Mouse (Mus musculus): ENCODE data around the gene Tmem106a.
"Not testable (repeated sequence)": the region's sequence is repeated elsewhere in the genome, so short reads cannot be mapped to it uniquely, and the experiment has no call there.

Gene Tmem106a

DNA sequence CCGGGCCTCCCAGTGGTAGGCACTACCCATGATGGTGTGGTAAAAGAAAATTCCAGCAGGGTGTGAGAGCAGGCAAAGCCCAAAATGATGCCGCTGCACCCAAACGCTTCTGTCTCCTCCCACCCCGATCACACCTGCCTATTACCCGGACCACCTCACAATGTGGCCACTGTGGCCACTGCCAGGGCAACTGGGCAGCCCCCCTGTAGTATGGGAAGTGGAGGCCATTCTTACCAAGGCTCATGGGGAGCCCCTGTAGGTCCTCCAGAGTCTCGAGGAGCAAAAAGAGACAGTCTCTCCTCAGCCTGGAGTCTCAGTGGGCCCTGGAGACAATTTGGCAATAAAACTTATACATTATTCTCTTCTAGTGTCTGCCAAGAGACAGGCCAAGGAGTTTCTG is 17.1 kb downstream of the Tmem106a start, which contains the start of gene Gm11634:
TSS of gene Gm11634 (minus strand) at position 101 of the 400 bp plus-strand sequence.
- no peak for DNase-seq (ENCODE audit: low read depth, low spot score)

DNA sequence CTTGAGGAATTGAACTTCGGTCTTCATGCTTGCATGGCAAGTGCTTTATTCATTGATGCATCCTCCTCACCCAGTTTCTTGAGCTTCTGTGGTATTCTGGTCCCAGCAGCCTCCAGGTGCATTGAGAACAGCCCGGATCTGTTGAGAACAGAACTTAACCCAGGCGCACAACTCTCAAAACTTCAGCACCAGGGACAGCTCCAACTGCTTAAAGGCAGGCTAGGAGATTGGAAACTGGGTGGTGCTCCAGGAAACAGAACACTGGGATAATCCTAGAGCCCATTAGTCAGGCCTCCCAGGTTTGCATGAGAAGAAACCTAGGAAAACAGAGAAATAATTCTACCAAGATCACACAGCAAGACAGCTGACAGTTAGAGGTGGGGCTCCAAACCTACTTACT is 20.4 kb downstream of the Tmem106a start:
- DNase-seq (ENCODE audit: low read depth, low spot score), result peak; percentile 86

DNA sequence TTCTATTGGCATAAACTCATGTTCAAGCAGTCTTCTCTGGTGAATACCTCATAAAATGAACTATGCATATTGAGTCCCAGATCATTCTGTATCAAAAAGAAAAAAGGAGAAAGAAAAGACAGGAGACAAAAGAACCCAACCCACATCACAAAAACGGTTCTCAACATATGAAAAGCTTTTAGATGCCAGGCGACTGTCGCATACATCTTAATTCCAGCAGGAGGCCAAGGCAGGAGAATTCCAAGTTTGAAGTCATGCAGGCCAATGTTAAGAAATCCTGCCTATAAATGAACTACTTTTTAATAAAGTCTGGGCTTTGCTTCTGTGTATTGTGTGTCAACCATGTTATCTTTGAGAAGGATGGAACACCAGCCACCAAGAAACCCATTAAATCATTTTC is 22.1 kb downstream of the Tmem106a start:
- peak; percentile 30 for DNase-seq (ENCODE audit: low read depth, low spot score)

DNA sequence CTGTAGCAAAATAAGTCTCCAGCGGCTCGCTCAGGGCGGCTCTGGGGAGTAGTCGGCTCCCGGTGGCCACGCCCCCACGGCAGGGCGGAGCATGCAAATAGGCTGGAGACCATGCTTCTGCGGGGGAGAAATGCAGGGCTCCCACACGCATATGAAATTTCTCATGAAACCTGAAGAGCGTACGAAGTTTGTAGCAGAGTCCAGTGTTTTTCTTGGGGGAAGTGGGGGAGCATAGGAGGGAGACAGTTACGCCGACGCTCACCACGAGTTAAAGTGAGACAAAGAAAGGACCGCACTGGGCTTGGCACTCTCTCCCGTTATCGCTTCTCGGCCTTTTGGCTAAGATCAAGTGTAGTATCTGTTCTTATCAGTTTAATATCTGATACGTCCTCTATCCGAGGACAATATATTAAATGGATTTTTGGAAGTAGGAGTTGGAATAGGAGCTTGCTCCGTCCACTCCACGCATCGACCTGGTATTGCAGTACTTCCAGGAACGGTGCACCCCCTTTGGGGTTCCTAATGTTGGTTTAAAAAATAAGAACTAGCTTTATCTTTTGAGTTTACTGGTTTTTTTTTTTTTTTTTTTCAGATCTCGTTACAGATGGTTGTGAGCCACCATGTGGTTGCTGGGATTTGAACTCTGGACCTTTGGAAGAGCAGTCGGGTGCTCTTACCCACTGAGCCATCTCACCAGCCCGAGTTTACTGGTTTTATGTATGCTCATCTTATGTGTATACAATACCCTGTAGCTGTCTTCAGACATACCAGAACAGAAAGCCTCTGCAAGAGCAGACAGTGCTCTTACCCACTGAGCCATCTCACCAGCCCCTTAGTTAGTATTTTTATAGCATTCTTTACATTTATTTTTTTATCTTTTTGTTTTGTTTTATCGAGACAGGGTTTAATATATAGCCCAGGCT is 22.8 kb downstream of the Tmem106a start:
- peak; percentile 65 for DNase-seq (ENCODE audit: low read depth, low spot score)

DNA sequence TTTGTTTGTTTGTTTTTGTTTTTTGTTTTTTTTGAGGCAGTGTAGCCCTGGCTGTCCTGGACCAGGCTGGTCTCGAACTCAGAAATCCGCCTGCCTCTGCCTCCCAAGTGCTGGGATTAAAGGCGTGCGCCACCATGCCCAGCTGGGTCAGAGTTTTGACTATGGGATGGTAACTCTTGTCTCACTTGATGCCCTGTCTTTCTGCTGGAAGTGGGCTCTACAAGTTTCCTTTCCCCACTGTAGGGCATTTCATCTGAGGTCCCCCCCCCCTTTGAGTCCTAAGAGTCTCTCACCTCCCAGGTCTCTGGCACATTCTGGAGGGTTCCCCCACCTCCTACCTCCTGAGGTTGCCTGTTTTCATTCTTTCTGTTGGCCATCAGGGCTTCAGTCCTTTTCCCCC is 25.1 kb downstream of the Tmem106a start:
- not testable (repeated sequence) for DNase-seq (ENCODE audit: low read depth, low spot score)

- DNase-seq (ENCODE audit: low read depth, low spot score), result no peak
Measured at GRCm38 (mm10) chr11:101610445-101610844, 28.4 kb downstream of the Tmem106a start.

DNA sequence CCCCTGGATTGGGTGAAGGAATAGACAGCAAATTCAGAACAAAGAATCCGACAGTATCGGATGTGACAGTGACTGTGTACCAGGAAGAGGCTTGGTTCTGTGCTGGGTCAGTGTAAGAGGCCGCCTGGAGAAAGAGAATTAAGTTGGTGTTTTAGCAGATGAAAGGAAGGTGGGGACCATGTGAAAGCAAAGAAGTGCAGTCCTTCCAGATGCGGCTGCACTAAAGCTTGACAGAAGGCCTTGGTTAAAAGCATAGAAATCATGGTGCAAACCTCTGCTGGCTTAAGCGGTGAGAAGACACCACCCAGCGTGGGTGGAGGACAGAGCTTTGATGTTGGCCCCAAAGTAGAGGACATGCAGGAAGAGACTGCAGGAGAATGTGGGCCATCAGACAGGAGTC is 31.6 kb downstream of the Tmem106a start:
- DNase-seq (ENCODE audit: low read depth, low spot score), result no peak

- DNase-seq (ENCODE audit: low read depth, low spot score), result no peak
Measured at GRCm38 (mm10) chr11:101614116-101614515, 32.1 kb downstream of the Tmem106a start.

- DNase-seq (ENCODE audit: low read depth, low spot score), result no peak
Measured at GRCm38 (mm10) chr11:101615380-101615779, 33.3 kb downstream of the Tmem106a start.

DNA sequence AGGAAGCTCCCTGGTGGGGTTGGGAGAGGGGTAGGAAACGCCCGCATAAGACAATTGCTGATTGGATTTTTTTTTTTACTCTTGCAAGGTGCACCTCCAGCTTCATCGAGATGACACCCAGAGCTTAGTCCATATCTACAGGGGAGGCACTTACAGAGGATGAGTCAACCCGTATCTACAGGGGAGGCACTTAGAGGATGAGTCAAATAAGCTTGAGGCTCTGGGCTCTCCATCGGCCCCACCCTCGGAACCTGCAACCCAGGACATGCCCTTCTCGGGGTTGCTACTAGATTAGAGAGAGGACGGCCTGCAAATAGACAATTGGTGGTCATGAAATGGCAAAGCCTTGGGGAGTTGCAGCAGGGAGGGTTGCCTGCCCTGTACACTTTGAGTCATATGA is 34.1 kb downstream of the Tmem106a start:
- no peak for DNase-seq (ENCODE audit: low read depth, low spot score)

DNA sequence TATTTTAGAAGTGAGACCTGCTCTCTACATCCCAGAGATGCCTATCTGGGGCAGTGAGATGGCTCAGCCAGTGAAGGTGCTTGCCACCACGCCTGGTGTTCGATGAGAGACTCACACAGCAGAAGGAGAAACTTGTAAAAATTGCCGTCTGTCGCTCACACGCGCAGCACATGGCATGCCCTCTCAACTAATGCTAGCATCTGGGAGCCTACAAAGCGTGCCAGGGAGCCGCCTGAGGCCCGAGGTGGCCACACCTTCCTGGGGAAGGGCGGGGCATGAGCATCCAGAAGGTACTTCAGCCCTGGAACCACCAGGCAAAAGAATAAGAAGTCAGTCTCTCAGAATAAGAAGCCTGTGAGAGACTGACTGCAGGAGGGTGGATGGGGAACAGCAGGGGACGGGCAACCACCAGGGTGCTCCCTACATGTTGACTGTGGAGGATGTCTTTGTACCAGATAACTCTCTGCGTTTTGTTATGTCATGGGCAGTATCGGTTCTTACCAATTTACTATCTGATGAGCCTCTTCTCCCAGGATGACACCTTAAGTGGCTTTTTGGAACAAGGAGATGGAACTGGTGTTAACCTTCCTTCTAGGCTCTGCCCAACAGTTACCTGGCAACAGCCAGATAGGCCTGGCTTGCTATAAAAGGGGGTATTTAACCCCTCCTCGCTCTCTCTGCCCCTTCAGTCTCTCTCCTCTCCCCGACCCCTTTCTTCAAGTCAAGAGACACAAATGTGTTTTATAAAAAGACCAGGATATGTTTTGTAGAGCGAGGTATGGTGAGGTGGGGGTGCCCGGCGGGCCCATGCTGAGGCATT is 35.1 kb downstream of the Tmem106a start:
- DNase-seq (ENCODE audit: low read depth, low spot score), result no peak

GRCm38 (mm10) chr11:101617849-101618248 is 35.8 kb downstream of the Tmem106a start:
- DNase-seq (ENCODE audit: low read depth, low spot score), result peak; percentile 47

GRCm38 (mm10) chr11:101618596-101618995 is 36.6 kb downstream of the Tmem106a start:
- DNase-seq (ENCODE audit: low read depth, low spot score), result no peak

- not testable (repeated sequence) for DNase-seq (ENCODE audit: low read depth, low spot score)
Measured at GRCm38 (mm10) chr11:101620022-101620655, 38.1 kb downstream of the Tmem106a start.

GRCm38 (mm10) chr11:101626649-101626994 is 44.6 kb downstream of the Tmem106a start:
- DNase-seq (ENCODE audit: low read depth, low spot score), result no peak

GRCm38 (mm10) chr11:101626995-101627856 is 45.2 kb downstream of the Tmem106a start, which contains the start of gene Rdm1:
Gene Rdm1, plus strand, starts transcription at chr11:101627195.
- peak; percentile 70 for DNase-seq (ENCODE audit: low read depth, low spot score)

GRCm38 (mm10) chr11:101627857-101628559 is 46.0 kb downstream of the Tmem106a start:
- peak; percentile 89 for DNase-seq (ENCODE audit: low read depth, low spot score)

GRCm38 (mm10) chr11:101628733-101629417 is 46.8 kb downstream of the Tmem106a start:
- peak; percentile 40 for DNase-seq (ENCODE audit: low read depth, low spot score)

GRCm38 (mm10) chr11:101635660-101636059 is 53.6 kb downstream of the Tmem106a start:
- no peak for DNase-seq (ENCODE audit: low read depth, low spot score)

GRCm38 (mm10) chr11:101639761-101640160 is 57.7 kb downstream of the Tmem106a start:
- DNase-seq (ENCODE audit: low read depth, low spot score), result no peak

Data from 3T3-L1 (cell line).